Mouse (Mus musculus) liver, adult 2 months (tissue): ENCODE results near the gene Mtm1. TPM values are rescaled to one million over a fixed set of nuclear protein-coding genes. Genes with fewer than 3 reads are reported as not detected.

ENCODE experiments used
- DNase-seq: peaks from one replicate; pipeline ENCODE4 v3.0.0-alpha.2; 2011; ENCODE audit warnings: low read depth, low spot score; ENCODE audit errors: extremely low read depth
- H3K27ac ChIP-seq: fragments of 200-500 bp; replicated peaks from 2 replicates; pipeline ENCODE4 v1.5.1; 2012; ENCODE audit warnings: low read depth, mild to moderate bottlenecking, control low read depth, inconsistent platforms, low read length; ENCODE audit not compliant: insufficient read depth
- H3K27me3 ChIP-seq: fragments of 200-500 bp; 2 replicates; pipeline ENCODE4 v1.6.1; 2012; ENCODE audit warnings: mild to moderate bottlenecking, moderate library complexity, low read length, inconsistent platforms; ENCODE audit not compliant: control insufficient read depth, insufficient read depth
- H3K36me3 ChIP-seq: fragments of 200-500 bp; 2 replicates; pipeline ENCODE4 v1.6.1; 2012; ENCODE audit warnings: low read length, inconsistent platforms; ENCODE audit not compliant: control insufficient read depth, insufficient read depth
- H3K4me1 ChIP-seq: fragments of 200-500 bp; 2 replicates; pipeline ENCODE4 v1.6.1; 2011; ENCODE audit warnings: low read length; ENCODE audit not compliant: control insufficient read depth, insufficient read depth
- H3K4me3 ChIP-seq: fragments of 200-500 bp; 2 replicates; pipeline ENCODE4 v1.5.1; 2011; ENCODE audit warnings: low read depth, mild to moderate bottlenecking, control low read depth, low read length, moderate library complexity; ENCODE audit not compliant: insufficient read depth
- H3K79me2 ChIP-seq: fragments of 200-500 bp; 2 replicates; pipeline ENCODE4 v1.6.1; 2012; ENCODE audit warnings: inconsistent platforms, mild to moderate bottlenecking, low read length, moderate library complexity; ENCODE audit not compliant: control insufficient read depth, insufficient read depth
- H3K9ac ChIP-seq: fragments of 200-500 bp; 2 replicates; pipeline ENCODE4 v1.6.1; 2012; ENCODE audit warnings: low read depth, mild to moderate bottlenecking, control low read depth, inconsistent platforms, low read length
- CTCF ChIP-seq: fragments of 200-500 bp; IDR thresholded peaks from 2 replicates; pipeline ENCODE4 v1.5.1; 2011; ENCODE audit warnings: low read depth, low read length, control low read depth
- POLR2A ChIP-seq: fragments of 200-500 bp; IDR thresholded peaks from 2 replicates; pipeline ENCODE4 v1.6.1; 2011; ENCODE audit warnings: low read length, control low read depth; ENCODE audit not compliant: insufficient read depth; ENCODE audit errors: extremely low read depth
- WGBS: fragments of 180-500 bp; shearing (Covaris S2); methylation state at CpG from one replicate; pipeline ENCODE4 v1.1.7; 2018; 5-methylcytosine and 5-hydroxymethylcytosine counted together
- polyA plus RNA-seq: library from polyadenylated mRNA; depleted of rRNA; stranded (reverse); fragments of >200 nt; gene quantifications from 2 replicates; pipeline ENCODE4 v1.2.3, GENCODE M21; 2012
- total RNA-seq: library from RNA; depleted of rRNA; stranded (reverse); fragments of >200 nt; gene quantifications from 2 replicates; pipeline ENCODE4 v1.2.3, GENCODE M21; 2014

The Mtm1 gene
- total and polyA plus RNA-seq, 2 experiments, result 2.4 to 18.6 TPM

- Histone ChIP-seq H3K4me1 (no peaks in the 10 kb centered on the region), H3K9ac (no peak overlapping the region), H3K4me3 (no peak overlapping the region), H3K79me2 (no peaks in the 10 kb centered on the region), H3K27ac (no peak overlapping the region), H3K27me3 (no peaks in the 10 kb centered on the region), H3K36me3 (no peaks in the 10 kb centered on the region)
- 69% methylated on average over 1 of the region's 1 CpGs for WGBS
- DNase-seq, result no peak
- TF ChIP-seq POLR2A (no peak), CTCF (no peak)
These were observed 4.0 kb upstream of the Mtm1 start for GRCm38 (mm10) chrX:71206595-71206994.

DNA sequence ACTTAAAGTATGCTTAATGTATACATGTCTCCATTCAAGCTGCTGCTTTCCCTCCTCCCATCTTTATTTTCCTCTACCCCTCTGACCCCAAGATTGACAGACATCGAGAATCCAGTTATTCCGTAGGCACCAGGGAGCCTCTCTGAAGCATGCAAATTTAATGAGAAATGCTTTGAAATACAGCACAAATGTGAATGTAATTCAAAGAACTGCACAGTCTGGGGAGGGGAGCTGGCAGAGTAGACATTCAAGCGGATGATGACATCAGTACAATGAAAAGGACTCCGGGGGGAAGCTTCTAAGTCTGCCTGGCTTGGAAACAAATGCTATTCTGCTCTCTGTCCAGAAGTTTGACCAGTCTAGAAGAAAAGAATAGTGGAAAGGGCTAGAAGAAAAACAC, 2.3 kb downstream of the Mtm1 start:
- Histone ChIP-seq H3K9ac (no peak overlapping the region), H3K4me3 (no peak overlapping the region), H3K27me3 (no peaks in the 10 kb centered on the region), H3K36me3 (no peaks in the 10 kb centered on the region), H3K27ac (no peak overlapping the region), H3K79me2 (no peaks in the 10 kb centered on the region; the same call in 1 of the 2 replicates), H3K4me1 (peaks cover 7% of the 10 kb centered on the region; the same call in 1 of the 2 replicates)
- no peak for DNase-seq
- TF ChIP-seq CTCF, result no peak
- no peak for TF ChIP-seq POLR2A
- WGBS, result 93% methylated on average over 4 of the region's 4 CpGs

DNA sequence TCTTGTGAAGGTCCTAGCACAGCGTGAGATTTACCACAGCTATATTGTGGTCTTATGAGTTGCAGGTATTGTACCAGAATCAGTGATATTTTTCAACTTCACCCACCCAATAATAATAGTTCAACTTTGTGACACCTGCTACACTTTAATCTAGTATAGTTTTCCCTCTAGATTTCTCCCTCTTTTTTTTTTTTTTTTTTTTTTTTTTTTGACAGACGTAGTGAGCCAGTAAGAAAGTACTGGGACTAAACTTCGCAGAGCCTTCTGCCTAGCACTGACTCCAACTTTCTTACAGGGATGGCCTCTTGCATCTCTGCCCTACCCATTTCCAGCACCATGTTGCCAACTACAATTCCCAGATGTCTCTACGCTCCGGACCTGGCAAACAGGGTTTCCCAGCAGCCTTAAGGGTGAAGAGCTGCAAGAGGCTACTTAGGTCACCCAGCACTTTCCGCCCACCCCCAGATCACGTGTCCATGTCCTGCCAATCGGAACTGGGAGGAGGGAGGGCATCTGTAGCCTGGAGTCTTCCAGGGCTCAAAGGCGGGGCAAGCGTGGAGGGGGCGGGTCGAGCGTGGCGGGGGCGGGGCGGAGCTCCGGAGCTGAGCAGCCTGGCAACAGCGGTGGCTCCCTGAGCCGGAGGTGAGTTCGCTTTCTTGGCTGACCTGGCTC, 4.0 kb downstream of the Mtm1 start:
- 6% methylated on average over 20 of the region's 20 CpGs for WGBS
- peak overlapping the region; percentile 71 for H3K27ac ChIP-seq

DNA sequence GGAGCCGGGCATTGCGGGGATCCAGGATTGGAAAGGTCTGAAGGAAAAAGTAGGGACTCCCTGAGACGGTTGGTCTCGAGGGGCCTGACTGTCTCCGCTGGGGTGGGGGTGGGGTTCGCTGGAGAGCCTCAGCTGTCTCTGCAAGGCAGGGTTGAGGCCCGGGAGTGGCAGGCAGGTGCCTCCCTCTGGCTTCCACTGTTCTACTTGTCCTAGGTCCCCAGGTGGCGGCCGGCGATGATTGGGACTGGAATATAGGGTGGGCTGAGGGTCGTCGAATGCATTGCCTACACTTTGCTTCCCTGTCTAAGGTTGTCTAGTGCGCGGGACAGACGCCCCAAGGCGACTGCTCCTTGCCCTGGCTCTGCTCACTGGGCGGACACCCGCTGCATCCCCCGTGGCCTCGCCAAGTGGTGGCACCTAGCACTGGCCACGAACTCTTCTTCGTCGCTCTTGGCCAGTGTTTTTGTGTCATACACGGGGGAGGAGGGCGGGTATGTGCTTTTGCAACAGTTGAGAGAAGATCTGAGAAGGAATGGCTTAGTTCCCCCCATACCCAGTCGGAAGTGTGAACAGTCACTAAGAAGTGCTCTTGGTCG, 4.6 kb downstream of the Mtm1 start:
- TF ChIP-seq POLR2A, result no peak
- no peak for TF ChIP-seq CTCF
- Histone ChIP-seq H3K27me3 (no peaks in the 10 kb centered on the region), H3K4me3 (peak overlapping the region; percentile 74), H3K27ac (peak overlapping the region; percentile 71), H3K79me2 (peaks cover 4% of the 10 kb centered on the region; the same call in 1 of the 2 replicates), H3K36me3 (no peaks in the 10 kb centered on the region), H3K9ac (peak overlapping the region; percentile 70), H3K4me1 (peaks cover 12% of the 10 kb centered on the region; the same call in 1 of the 2 replicates)
- peak; percentile 58 for DNase-seq
- 0% methylated on average over 27 of the region's 27 CpGs for WGBS

More for the DNA sequence above, 4.0 kb downstream of the Mtm1 start:
- no peaks in the 10 kb centered on the region for H3K27me3 ChIP-seq
- no peaks in the 10 kb centered on the region for H3K36me3 ChIP-seq
- H3K4me1 ChIP-seq, result peaks cover 12% of the 10 kb centered on the region; the same call in 1 of the 2 replicates
- DNase-seq, result peak; percentile 94
- H3K79me2 ChIP-seq, result peaks cover 4% of the 10 kb centered on the region; the same call in 1 of the 2 replicates
- H3K9ac ChIP-seq, result peak overlapping the region; percentile 70
- TF ChIP-seq POLR2A, result 0 out of 2 replicates have a peak, but pooled peaks have one; percentile 42
- no peak for TF ChIP-seq CTCF
- H3K4me3 ChIP-seq, result peak overlapping the region; percentile 74

DNA sequence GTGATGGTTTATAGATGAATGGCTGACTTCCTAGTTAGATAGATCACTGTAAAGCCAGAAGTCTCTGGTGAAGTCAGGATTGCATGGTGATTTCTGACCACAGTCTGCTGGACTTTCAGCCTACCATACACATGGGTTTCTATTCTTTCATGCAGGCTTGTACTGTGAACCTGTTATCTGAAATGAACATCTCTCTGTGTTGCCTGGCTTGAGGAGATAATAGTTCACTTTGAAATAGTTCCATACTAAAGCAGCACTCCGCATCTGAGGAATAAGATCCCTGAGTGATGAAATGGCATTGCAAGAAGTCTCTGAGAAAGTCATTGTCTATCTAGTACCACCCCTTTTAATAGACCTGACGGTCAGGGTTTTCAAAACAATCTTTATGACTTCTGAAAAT, 6.3 kb downstream of the Mtm1 start:
- no peaks in the 10 kb centered on the region for H3K27me3 ChIP-seq
- no peak overlapping the region for H3K9ac ChIP-seq
- TF ChIP-seq POLR2A, result no peak
- TF ChIP-seq CTCF, result no peak
- peaks cover 4% of the 10 kb centered on the region; the same call in 1 of the 2 replicates for H3K79me2 ChIP-seq
- DNase-seq, result peak; percentile 69
- H3K36me3 ChIP-seq, result no peaks in the 10 kb centered on the region
- peaks cover 12% of the 10 kb centered on the region; the same call in 1 of the 2 replicates for H3K4me1 ChIP-seq
- no peak overlapping the region for H3K4me3 ChIP-seq
- 37% methylated on average over 2 of the region's 2 CpGs for WGBS
- no peak overlapping the region for H3K27ac ChIP-seq
